Mouse (Mus musculus) MEL (cell line): ENCODE data around the gene Zfp536.

Experiments
- CTCF ChIP-seq, 3 experiments: IDR thresholded peaks in 2 of 3; conservative IDR thresholded peaks in 1 of 3; 2 replicates each; pipeline ENCODE4 v1.5.1; 2011 to 2012; ENCODE audit warnings: low read length in 3 of 3, low read depth in 2 of 3, mild to moderate bottlenecking in 2 of 3, improper control_type of control experiment in 1 of 3, inconsistent platforms in 1 of 3, mixed read lengths in 1 of 3, moderate library complexity in 1 of 3; ENCODE audit not compliant: control insufficient read depth in 1 of 3, insufficient read depth in 1 of 3, poor library complexity in 1 of 3, severe bottlenecking in 1 of 3
- ELF1 ChIP-seq: IDR thresholded peaks from 2 replicates; pipeline ENCODE4 v1.6.1; 2014; ENCODE audit warnings: low read depth, mild to moderate bottlenecking, inconsistent platforms, low read length, improper control_type of control experiment, moderate library complexity
- GABPA ChIP-seq: IDR thresholded peaks from 2 replicates; pipeline ENCODE4 v1.6.1; 2012; ENCODE audit warnings: low read depth, mild to moderate bottlenecking, inconsistent platforms, low read length, improper control_type of control experiment, moderate library complexity
- POLR2A ChIP-seq, 2 experiments: IDR thresholded peaks; 2 replicates each; pipeline ENCODE4 v1.6.1; 2011 to 2012; ENCODE audit warnings: low read length in 2 of 2, mild to moderate bottlenecking in 2 of 2, control low read depth in 1 of 2, improper control_type of control experiment in 1 of 2, low read depth in 1 of 2, moderate library complexity in 1 of 2; ENCODE audit not compliant: control insufficient read depth in 1 of 2, insufficient read depth in 1 of 2, poor library complexity in 1 of 2
- RCOR1 ChIP-seq: IDR thresholded peaks from 2 replicates; pipeline ENCODE4 v1.6.1; 2012; ENCODE audit warnings: low read depth, mild to moderate bottlenecking, inconsistent platforms, low read length, improper control_type of control experiment
- UBTF ChIP-seq: IDR thresholded peaks from 2 replicates; pipeline ENCODE4 v1.6.1; 2012; ENCODE audit warnings: low read depth, mild to moderate bottlenecking, inconsistent platforms, low read length, improper control_type of control experiment, moderate library complexity, borderline replicate concordance; ENCODE audit not compliant: insufficient read depth
- ZC3H11A ChIP-seq: IDR thresholded peaks from 2 replicates; pipeline ENCODE4 v1.6.1; 2012; ENCODE audit warnings: low read depth, mild to moderate bottlenecking, inconsistent platforms, low read length, improper control_type of control experiment
- ZNF384 ChIP-seq: IDR thresholded peaks from 2 replicates; pipeline ENCODE4 v1.6.1; 2012; ENCODE audit warnings: low read depth, mild to moderate bottlenecking, inconsistent platforms, low read length, improper control_type of control experiment

- TF ChIP-seq CTCF (IDR thresholded peaks at IDR 0.05 in 2 of 3, conservative IDR thresholded peaks at IDR 0.05 in 1 of 3; ENCODE audit: control insufficient read depth in 1 of 3, insufficient read depth in 1 of 3, low read depth in 2 of 3, low read length in 3 of 3, poor library complexity in 1 of 3, severe bottlenecking in 1 of 3) = no peak
- TF ChIP-seq ELF1 = no peak
- TF ChIP-seq POLR2A (IDR thresholded peaks at IDR 0.05; ENCODE audit: control insufficient read depth in 1 of 2, insufficient read depth in 1 of 2, low read depth in 1 of 2, low read length in 2 of 2, poor library complexity in 1 of 2) = no peak
- no peak for TF ChIP-seq RCOR1
- TF ChIP-seq ZNF384 = no peak
- no peak for TF ChIP-seq GABPA
- TF ChIP-seq UBTF = no peak
- TF ChIP-seq ZC3H11A = no peak
Measured at GRCm38 (mm10) chr7:37773906-37774305, 465 bp upstream of the Zfp536 start.
